8 mouse cellular contexts compared by ENCODE assay signal in genomic region chr17:15704475-15705300, GRCm38 (mm10). TPM values are rescaled to one million over a fixed set of nuclear protein-coding genes. Genes with fewer than 3 reads are reported as not detected.
DNase-seq lines count a peak whose midpoint lies in the region; ATAC-seq lines count a peak whose summit lies in the region.

TSS of gene Chd1 (plus strand) at chr17:15704967.

- peaks cover 18% of the 10 kb centered on the region for H3K4me1 ChIP-seq in hindbrain, embryonic 10.5 days (replicated peaks)

- H3K9me3 ChIP-seq in hindbrain, embryonic 10.5 days = no peaks in the 10 kb centered on the region; the same call in 1 of the 2 replicates

- peak; percentile 93 for ATAC-seq in frontal cortex, adult (ENCODE audit: low TSS enrichment)

- no peaks in the 10 kb centered on the region for H3K27me3 ChIP-seq in hindbrain, embryonic 10.5 days (ENCODE audit: insufficient read depth, poor library complexity, severe bottlenecking)

- under 1% methylated on average over 120 of the region's 124 CpGs for WGBS in hindbrain, embryonic 10.5 days

- H3K4me3 ChIP-seq in hindbrain, embryonic 10.5 days = peak within 1 kb of the TSS; percentile 91

- DNase-seq in MN1 (ENCODE audit: low spot score) = peak; percentile 94
- peak; percentile 96 for DNase-seq in cerebellum, adult 9-10 months
- DNase-seq in hindbrain, embryonic 10.5 days (ENCODE audit: low spot score) = peak; percentile 91
- peak; percentile 83 to 88 for DNase-seq in layer of hippocampus, postnatal 10 days (ENCODE audit: low spot score in 2 of 2)
- DNase-seq in lung, postnatal 10 days = peak; percentile 91
- peak; percentile 87 for DNase-seq in ovary, postnatal 36 days (ENCODE audit: low spot score)
- peak; percentile 87 for DNase-seq in thymus, postnatal 25 days

- peaks cover 31% of the 10 kb centered on the region for H3K36me3 ChIP-seq in hindbrain, embryonic 10.5 days

- H3K27ac ChIP-seq in hindbrain, embryonic 10.5 days = peak within 1 kb of the TSS; percentile 98

RNA-seq across cellular contexts. Expression of gene Chd1, which starts in this region (rescaled TPM):
- 28.8 and 33.4 TPM in 2 replicates for polyA plus RNA-seq in hindbrain, embryonic 10.5 days (2016; fragmentation: Nextera tagmentation; extraction: Ambion mirVana)
- total RNA-seq in layer of hippocampus, postnatal 10 days (2021) = 10 to 100 TPM; 22.8 to 28.0 TPM

Comparison
In these comparisons a context has a peak if more than half of its experiments do, and no peak if none do; other contexts are left out.
1. Peak in every context shown above with its lines: DNase-seq, ATAC-seq, H3K4me3 ChIP-seq and H3K27ac ChIP-seq.